Mouse (Mus musculus) bone marrow macrophage, adult 2 months (primary cell): ENCODE results near the gene Dpy19l1.

Experiments
- CTCF ChIP-seq: IDR thresholded peaks from 2 replicates; pipeline ENCODE4 v1.5.1; 2012; ENCODE audit warnings: low read depth, mild to moderate bottlenecking, low read length, moderate library complexity
- POLR2A ChIP-seq: IDR thresholded peaks from 2 replicates; pipeline ENCODE4 v1.6.1; 2012; ENCODE audit warnings: mild to moderate bottlenecking, low read depth, low read length, borderline replicate concordance

- TF ChIP-seq CTCF (no peak), POLR2A (no peak)
These were observed 12.4 kb downstream of the Dpy19l1 start for GRCm38 (mm10) chr9:24490516-24490915.
